Mouse (Mus musculus) cerebellum, adult 11-12 months (tissue): ENCODE measurements around the gene R3hdm4.

Experiments used
- DNase-seq: peaks from one replicate; pipeline ENCODE4 v3.0.0; 2022

Gene R3hdm4

GRCm38 (mm10) chr10:79864351-79865188, 56.4 kb downstream of the R3hdm4 start:
- peak; percentile 46 for DNase-seq

- DNase-seq = no peak
These were observed 58.1 kb downstream of the R3hdm4 start for GRCm38 (mm10) chr10:79862925-79863324.

- no peak for DNase-seq
These were observed 58.8 kb downstream of the R3hdm4 start for GRCm38 (mm10) chr10:79862049-79862788.

GRCm38 (mm10) chr10:79861230-79862048, 59.6 kb downstream of the R3hdm4 start:
- peak; percentile 83 for DNase-seq

GRCm38 (mm10) chr10:79860079-79860911, 60.7 kb downstream of the R3hdm4 start:
- DNase-seq = no peak
